Mouse (Mus musculus): ENCODE measurements at regions not wholly inside any gene's neighbourhood (a gene's known extent, or its start where the extent isn't known, plus 50 kb on each side); places are given as distances from the start of the nearest gene placed in this dataset.
"Not testable (repeated sequence)": the region's sequence is repeated elsewhere in the genome, so short reads cannot be mapped to it uniquely, and the experiment has no call there.

GRCm38 (mm10) chr4:55279351-55279750, 70.5 kb upstream of the Rad23b start:
- not testable (repeated sequence) for DNase-seq (ENCODE audit: low spot score)

- DNase-seq (ENCODE audit: low spot score), result peak; percentile 24
Measured at GRCm38 (mm10) chr4:55280706-55281105, 69.1 kb upstream of the Rad23b start.

GRCm38 (mm10) chr4:55281486-55282096, 68.3 kb upstream of the Rad23b start:
- DNase-seq (ENCODE audit: low spot score), result no peak

GRCm38 (mm10) chr4:55282474-55282873, 67.4 kb upstream of the Rad23b start:
- DNase-seq (ENCODE audit: low spot score), result no peak

GRCm38 (mm10) chr4:55284722-55285225, 65.1 kb upstream of the Rad23b start:
- DNase-seq (ENCODE audit: low spot score), result no peak

- DNase-seq (ENCODE audit: low spot score), result no peak
Measured at GRCm38 (mm10) chr4:55285641-55286040, 64.2 kb upstream of the Rad23b start.

- no peak for DNase-seq (ENCODE audit: low spot score)
Measured at GRCm38 (mm10) chr4:55288456-55288855, 61.4 kb upstream of the Rad23b start.

- DNase-seq (ENCODE audit: low spot score), result peak; percentile 66
Measured at GRCm38 (mm10) chr4:55292277-55292676, 57.6 kb upstream of the Rad23b start.

- DNase-seq (ENCODE audit: low spot score), result no peak
Measured at GRCm38 (mm10) chr4:55292701-55293100, 57.1 kb upstream of the Rad23b start.

GRCm38 (mm10) chr4:55293347-55294079, 56.3 kb upstream of the Rad23b start:
- no peak for DNase-seq (ENCODE audit: low spot score)

GRCm38 (mm10) chr4:55294255-55294687, 55.6 kb upstream of the Rad23b start:
- DNase-seq (ENCODE audit: low spot score), result peak; percentile 91

- no peak for DNase-seq (ENCODE audit: low spot score)
Measured at GRCm38 (mm10) chr4:55297841-55298240, 52.0 kb upstream of the Rad23b start.

All from embryo, embryonic 10 days (tissue).